Mouse (Mus musculus): ENCODE measurements around the gene Fgl2. TPM values are rescaled to one million over a fixed set of nuclear protein-coding genes. Genes with fewer than 3 reads are reported as not detected.

The Fgl2 gene
- polyA plus RNA-seq, 1 experiment from 2014 or later: 0.66 TPM

DNA sequence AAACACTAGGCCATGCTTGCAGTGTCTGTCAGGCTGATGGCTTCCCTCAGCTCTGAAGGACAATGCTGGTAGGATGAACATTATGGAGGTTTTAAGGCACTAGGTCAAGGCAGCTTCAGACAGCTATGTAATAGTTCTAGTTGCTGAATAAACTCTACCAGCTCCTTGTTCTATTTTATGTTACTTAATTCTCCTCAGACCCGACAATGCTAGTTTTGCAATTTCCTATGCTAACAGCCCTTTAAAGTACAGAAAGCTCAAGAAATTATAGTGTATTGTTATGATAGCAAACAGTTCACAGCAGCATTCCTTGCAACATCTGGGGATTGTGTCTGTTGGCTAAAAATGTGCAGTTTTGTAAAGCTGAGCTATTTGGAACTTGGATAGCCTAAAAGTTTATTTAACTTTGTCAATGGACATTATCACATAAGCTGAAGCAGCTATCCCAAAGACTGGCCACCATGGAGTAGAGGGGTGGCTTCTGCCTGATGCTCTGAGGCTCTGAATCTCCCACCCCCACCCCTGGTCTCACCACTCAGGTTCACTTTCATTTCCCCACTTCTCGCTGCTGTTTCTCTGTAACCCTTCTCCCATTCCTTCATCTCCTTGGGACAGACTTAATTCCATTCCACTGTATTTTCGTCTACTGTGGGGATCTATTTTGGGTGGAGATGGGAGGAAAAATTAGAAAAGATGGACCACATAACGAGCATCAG is 5.9 kb upstream of the Fgl2 start:
- ATAC-seq (ENCODE audit: insufficient number of reproducible peaks, insufficient read depth, low FRiP score, low TSS enrichment, low read depth): no peak
- Histone ChIP-seq H3K36me3 (no peaks in the 10 kb centered on the region), H3K27ac (no peak overlapping the region), H3K9ac (replicated peaks) (no peak overlapping the region), H3K4me2 (no peak overlapping the region), H3K9me3 (no peaks in the 10 kb centered on the region), H3K4me3 (replicated peaks) (no peak overlapping the region), H3K27me3 (peaks cover 10% of the 10 kb centered on the region; the same call in 1 of the 2 replicates), H3K4me1 (replicated peaks) (no peaks in the 10 kb centered on the region)
- 59% methylated on average over 4 of the region's 4 CpGs for WGBS

DNA sequence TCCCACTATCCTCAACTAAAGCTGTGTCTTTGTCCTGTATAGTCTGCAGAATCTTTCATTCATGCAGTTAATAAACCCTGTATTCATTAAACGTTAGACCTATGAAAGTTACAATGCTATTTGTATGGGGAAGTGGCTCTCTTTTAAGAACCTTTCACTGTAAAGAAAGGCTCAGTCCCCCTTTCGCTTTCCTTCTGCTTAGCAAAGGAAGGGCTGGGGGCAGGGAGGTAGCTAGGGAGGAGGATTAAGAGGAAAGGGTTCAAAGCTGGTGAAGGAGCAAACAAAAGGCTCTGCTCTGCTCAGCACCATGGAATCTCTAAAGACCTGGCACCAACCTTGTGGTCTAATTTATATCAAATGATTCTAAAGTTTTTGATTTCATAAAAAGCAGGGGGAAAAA is 4.9 kb upstream of the Fgl2 start:
- H3K27me3 ChIP-seq: peaks cover 12% of the 10 kb centered on the region; the same call in 1 of the 2 replicates
- H3K9me3 ChIP-seq: no peaks in the 10 kb centered on the region
- H3K36me3 ChIP-seq: no peaks in the 10 kb centered on the region
- no peak overlapping the region for H3K4me3 ChIP-seq (replicated peaks)
- H3K27ac ChIP-seq: no peak overlapping the region
- no peak overlapping the region for H3K4me2 ChIP-seq
- ATAC-seq (ENCODE audit: insufficient number of reproducible peaks, insufficient read depth, low FRiP score, low TSS enrichment, low read depth): no peak
- no peak overlapping the region for H3K9ac ChIP-seq (replicated peaks)
- no peaks in the 10 kb centered on the region for H3K4me1 ChIP-seq (replicated peaks)
- 51% methylated on average over 2 of the region's 2 CpGs for WGBS

DNA sequence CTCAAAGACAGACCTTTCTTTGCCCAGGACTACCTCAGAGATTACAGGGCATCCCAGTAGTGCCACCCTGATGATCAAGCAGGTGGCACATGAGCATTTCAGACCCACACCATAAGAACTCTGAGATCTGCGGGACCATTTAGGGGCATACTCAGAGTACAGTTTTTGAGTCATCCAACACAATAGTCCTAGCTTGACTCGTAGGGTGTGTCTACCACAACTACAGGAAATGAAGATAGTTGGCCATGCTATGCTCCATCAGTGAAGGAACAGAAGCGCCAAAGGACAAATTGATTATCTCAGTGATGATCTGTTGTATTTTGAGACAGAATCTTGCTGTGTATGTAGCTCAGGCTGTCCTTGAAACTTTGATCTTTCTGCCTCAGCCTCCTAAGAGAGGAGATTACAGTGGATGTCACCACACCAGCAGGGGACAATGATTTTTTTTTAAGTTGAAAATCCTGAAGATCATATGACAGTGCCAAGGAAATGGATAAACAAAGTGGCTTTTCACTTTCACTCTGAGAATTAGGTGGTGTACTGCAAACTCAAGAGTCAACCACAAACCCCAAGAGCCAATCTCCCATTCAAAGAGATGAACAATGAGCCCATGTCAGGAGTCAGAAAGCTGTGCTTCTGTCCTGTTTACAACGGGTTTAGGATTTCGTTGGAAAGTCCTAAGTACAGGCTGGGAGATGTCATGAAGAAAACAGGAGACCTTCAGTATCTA is 2.1 kb upstream of the Fgl2 start:
- Histone ChIP-seq H3K27me3 (peaks cover 30% of the 10 kb centered on the region), H3K9me3 (no peaks in the 10 kb centered on the region), H3K36me3 (no peaks in the 10 kb centered on the region), H3K27ac (no peak overlapping the region), H3K4me3 (replicated peaks) (no peak overlapping the region), H3K4me2 (no peak overlapping the region), H3K9ac (replicated peaks) (no peak overlapping the region), H3K4me1 (replicated peaks) (peaks cover 5% of the 10 kb centered on the region; the same call in 1 of the 2 replicates)
- WGBS: 85% methylated on average over 5 of the region's 5 CpGs
- ATAC-seq (ENCODE audit: insufficient number of reproducible peaks, insufficient read depth, low FRiP score, low TSS enrichment, low read depth): no peak

DNA sequence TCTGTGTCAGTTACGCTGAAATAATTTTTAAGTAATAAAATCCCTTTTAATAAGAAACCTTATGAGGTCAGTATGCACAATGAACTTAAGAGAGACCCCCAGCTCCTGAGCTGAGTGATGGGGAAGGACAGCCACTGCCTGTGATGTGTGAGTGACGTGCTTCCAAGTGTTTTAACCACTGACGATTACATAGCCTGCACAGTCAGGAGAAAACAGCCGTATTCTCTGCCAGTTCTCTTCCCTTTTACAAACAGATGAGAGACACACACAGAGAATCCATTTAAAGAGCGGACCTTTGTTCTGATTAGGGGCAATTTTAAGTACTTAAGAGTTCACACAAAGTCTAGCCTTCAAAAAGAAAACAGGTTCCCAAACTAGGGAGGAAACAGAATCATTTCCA is 522 bp upstream of the Fgl2 start:
- Histone ChIP-seq H3K27me3 (peaks cover 30% of the 10 kb centered on the region), H3K4me3 (replicated peaks) (peak overlapping the region; percentile 45; the same call in 1 of the 2 replicates), H3K9me3 (no peaks in the 10 kb centered on the region), H3K9ac (replicated peaks) (no peak overlapping the region), H3K27ac (no peak overlapping the region), H3K4me2 (0 out of 2 replicates have a peak overlapping the region, but pooled peaks have one; percentile 88), H3K36me3 (no peaks in the 10 kb centered on the region), H3K4me1 (replicated peaks) (peaks cover 5% of the 10 kb centered on the region; the same call in 1 of the 2 replicates)
- no peak for ATAC-seq (ENCODE audit: insufficient number of reproducible peaks, insufficient read depth, low FRiP score, low TSS enrichment, low read depth)
- 44% methylated on average over 5 of the region's 5 CpGs for WGBS

DNA sequence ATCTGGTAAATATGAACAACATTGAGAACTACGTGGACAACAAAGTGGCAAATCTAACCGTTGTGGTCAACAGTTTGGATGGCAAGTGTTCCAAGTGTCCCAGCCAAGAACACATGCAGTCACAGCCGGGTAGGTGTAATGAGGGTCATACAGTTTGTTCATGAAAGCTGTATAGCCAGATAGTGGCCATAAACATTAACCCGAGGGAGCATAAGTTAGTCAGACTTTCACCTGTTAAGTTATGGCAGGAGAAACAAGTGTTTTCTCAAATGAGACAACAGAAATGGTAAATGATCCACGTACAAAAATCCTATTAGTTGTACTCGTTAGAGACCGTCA is 707 bp downstream of the Fgl2 start:
- Histone ChIP-seq H3K27me3 (peaks cover 30% of the 10 kb centered on the region), H3K4me2 (peak overlapping the region; percentile 88), H3K4me3 (replicated peaks) (peak overlapping the region; percentile 45), H3K4me1 (replicated peaks) (peaks cover 5% of the 10 kb centered on the region; the same call in 1 of the 2 replicates), H3K36me3 (no peaks in the 10 kb centered on the region), H3K27ac (no peak overlapping the region), H3K9ac (replicated peaks) (no peak overlapping the region), H3K9me3 (no peaks in the 10 kb centered on the region)
- no peak for ATAC-seq (ENCODE audit: insufficient number of reproducible peaks, insufficient read depth, low FRiP score, low TSS enrichment, low read depth)
- 65% methylated on average over 7 of the region's 7 CpGs for WGBS

DNA sequence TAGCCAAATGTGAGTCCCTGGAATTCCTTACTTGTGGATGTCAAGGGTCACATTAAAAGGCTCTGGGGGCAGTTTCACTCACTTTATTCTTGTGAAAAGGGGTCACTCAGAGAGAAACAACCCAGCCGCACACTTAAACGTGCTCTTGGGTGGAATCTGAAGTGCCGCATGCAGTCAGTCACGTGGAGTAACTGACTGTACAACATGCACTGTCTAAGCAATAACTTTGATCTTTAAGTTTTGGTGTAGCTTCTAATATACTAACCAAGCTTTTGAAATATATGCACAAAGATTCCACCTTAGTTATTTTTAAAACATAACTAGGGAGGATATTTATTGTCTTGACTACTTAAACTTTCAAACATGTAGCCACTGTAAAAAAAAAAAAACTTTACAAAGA is 4.5 kb downstream of the Fgl2 start:
- Histone ChIP-seq H3K4me2 (no peak overlapping the region), H3K27me3 (peaks cover 31% of the 10 kb centered on the region), H3K4me1 (replicated peaks) (peaks cover 5% of the 10 kb centered on the region; the same call in 1 of the 2 replicates), H3K9ac (replicated peaks) (no peak overlapping the region), H3K9me3 (no peaks in the 10 kb centered on the region), H3K27ac (no peak overlapping the region), H3K36me3 (no peaks in the 10 kb centered on the region), H3K4me3 (replicated peaks) (no peak overlapping the region)
- 78% methylated on average over 4 of the region's 4 CpGs for WGBS
- ATAC-seq (ENCODE audit: insufficient number of reproducible peaks, insufficient read depth, low FRiP score, low TSS enrichment, low read depth): no peak

DNA sequence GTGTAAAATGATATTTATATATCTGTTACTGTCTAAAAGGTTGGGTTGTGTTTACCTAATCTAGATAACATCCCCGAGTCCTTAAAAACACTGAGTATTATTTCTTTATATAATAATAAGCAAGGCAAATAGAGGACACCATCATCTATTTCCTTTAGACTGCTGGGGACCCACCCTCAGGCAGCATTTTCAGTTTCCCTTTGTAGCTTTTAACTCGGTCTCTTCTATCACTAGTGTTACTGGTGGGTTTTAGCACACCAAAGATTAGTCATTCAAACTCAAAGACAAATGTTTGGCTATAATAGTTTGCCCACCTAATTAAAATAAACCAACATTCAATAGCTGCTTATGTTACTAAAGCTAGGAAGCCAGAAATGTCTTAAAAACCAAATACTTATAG is 6.0 kb downstream of the Fgl2 start:
- Histone ChIP-seq H3K4me3 (replicated peaks) (no peak overlapping the region), H3K36me3 (no peaks in the 10 kb centered on the region), H3K4me2 (no peak overlapping the region), H3K4me1 (replicated peaks) (peaks cover 3% of the 10 kb centered on the region; the same call in 1 of the 2 replicates), H3K9me3 (no peaks in the 10 kb centered on the region), H3K27me3 (peaks cover 23% of the 10 kb centered on the region), H3K27ac (no peak overlapping the region), H3K9ac (replicated peaks) (no peak overlapping the region)
- no peak for ATAC-seq (ENCODE audit: insufficient number of reproducible peaks, insufficient read depth, low FRiP score, low TSS enrichment, low read depth)
- WGBS: 74% methylated on average over 2 of the region's 2 CpGs

DNA sequence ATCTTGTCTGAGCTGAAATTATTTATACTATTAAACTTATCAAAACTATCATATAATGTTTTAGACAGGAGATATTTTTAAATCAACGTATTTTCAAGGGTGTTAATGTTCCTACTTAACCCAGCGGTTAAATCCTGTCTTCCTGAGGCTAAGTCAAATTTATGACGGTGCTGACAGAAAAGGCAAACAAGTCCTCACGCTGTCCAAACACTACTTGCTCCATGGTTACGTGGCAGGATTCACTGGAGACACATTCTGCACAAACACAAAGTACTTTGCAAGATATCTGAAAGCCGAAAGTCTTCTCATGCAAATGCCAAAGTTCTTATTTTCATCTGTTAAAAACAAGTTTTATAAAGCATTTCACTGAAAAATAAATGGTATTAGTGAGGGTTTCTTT is 9.5 kb downstream of the Fgl2 start:
- Histone ChIP-seq H3K9ac (replicated peaks) (no peak overlapping the region), H3K4me3 (replicated peaks) (no peak overlapping the region), H3K27me3 (peaks cover 24% of the 10 kb centered on the region), H3K4me2 (no peak overlapping the region), H3K36me3 (no peaks in the 10 kb centered on the region), H3K4me1 (replicated peaks) (peaks cover 9% of the 10 kb centered on the region), H3K27ac (no peak overlapping the region), H3K9me3 (no peaks in the 10 kb centered on the region)
- ATAC-seq (ENCODE audit: insufficient number of reproducible peaks, insufficient read depth, low FRiP score, low TSS enrichment, low read depth): no peak
- 28% methylated on average over 6 of the region's 6 CpGs for WGBS

DNA sequence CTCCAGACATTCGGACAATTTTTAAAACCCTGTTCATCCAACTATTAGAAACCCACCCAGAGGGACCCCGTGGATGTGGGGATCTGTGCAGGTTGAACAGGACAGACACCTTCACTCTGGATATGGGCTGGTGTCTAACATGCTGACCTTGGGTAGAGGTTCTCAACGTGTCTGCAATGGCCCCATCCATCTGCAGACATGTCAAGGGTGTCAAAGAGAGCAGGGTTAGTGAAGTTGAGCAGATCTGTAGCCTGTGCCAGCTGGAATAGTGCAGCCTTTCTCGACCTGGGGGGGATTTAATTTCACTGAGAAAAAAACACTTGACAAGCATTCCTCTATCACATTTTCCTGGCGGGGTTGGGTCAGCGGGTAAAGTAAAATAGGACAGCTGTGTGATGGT is 10.2 kb downstream of the Fgl2 start:
- Histone ChIP-seq H3K4me1 (replicated peaks) (peaks cover 9% of the 10 kb centered on the region), H3K36me3 (no peaks in the 10 kb centered on the region), H3K9me3 (no peaks in the 10 kb centered on the region), H3K4me2 (no peak overlapping the region), H3K27ac (no peak overlapping the region), H3K27me3 (peaks cover 24% of the 10 kb centered on the region), H3K9ac (replicated peaks) (no peak overlapping the region), H3K4me3 (replicated peaks) (no peak overlapping the region)
- no peak; the same call in 1 of the 2 replicates for ATAC-seq (ENCODE audit: insufficient number of reproducible peaks, insufficient read depth, low FRiP score, low TSS enrichment, low read depth)
- 53% methylated on average over 6 of the region's 6 CpGs for WGBS

DNA sequence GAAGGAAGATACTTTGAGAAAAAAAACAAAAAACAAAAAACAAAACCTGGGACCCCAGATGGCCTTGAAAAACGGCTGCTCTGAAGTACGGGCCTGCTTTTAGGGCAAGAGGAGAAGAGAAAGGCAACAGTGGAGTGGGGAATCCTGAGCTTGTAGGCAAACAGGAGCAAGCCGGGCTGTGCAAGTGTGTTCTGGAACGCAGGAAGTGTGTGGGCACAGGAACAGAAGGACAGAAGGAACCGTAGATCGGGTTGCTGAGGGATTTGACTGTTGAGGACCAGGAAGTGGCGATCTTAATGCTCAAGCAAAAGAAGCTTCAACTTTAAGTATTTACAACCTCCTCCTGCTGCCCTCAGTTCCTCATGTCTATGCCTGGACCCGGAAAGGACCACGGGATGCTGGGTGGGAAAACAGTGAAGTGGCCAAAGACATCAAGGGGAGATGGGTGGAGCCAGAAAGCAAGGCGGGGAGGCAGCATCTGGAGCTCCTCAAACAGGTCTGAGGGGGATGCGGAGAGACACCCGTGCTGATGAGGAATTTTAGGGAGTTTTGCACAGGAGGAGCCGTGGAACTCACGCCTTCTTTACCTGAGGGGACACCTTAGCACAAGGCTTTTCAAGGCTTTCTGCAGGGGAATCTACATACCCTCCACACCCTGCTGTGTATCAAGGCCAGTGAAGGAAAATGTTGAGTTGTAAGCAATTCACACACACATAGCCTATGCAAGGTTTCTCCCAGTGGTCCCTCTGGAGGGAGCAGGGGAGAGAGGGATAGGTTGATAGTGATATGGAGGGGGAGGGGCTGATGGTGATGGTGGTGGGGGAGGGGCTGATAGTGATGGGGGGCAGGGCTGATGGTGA is 11.2 kb downstream of the Fgl2 start:
- Histone ChIP-seq H3K4me3 (replicated peaks) (no peak overlapping the region), H3K27ac (no peak overlapping the region), H3K4me2 (no peak overlapping the region), H3K27me3 (peaks cover 24% of the 10 kb centered on the region), H3K4me1 (replicated peaks) (peaks cover 9% of the 10 kb centered on the region), H3K9ac (replicated peaks) (no peak overlapping the region), H3K36me3 (no peaks in the 10 kb centered on the region), H3K9me3 (no peaks in the 10 kb centered on the region)
- 25% methylated on average over 14 of the region's 14 CpGs for whole genome bisulfite sequencing
- ATAC-seq (ENCODE audit: insufficient number of reproducible peaks, insufficient read depth, low FRiP score, low TSS enrichment, low read depth): 0 out of 2 replicates have a peak, but pooled peaks have one; percentile 31

Measured in limb, embryonic 12.5 days (tissue).